Mouse (Mus musculus) C2C12 (cell line): ENCODE data around the gene Ms4a18. TPM values are rescaled to one million over a fixed set of nuclear protein-coding genes. Genes with fewer than 3 reads are reported as not detected.
A peak's percentile ranks its signal among the peaks of the same experiment; 100 is the strongest.

Source experiments
- H3K27me3 ChIP-seq: one replicate; pipeline ENCODE4 v1.6.1; 2011; ENCODE audit not compliant: control insufficient read depth, insufficient read depth, insufficient read length
- H3K36me3 ChIP-seq: one replicate; pipeline ENCODE4 v1.6.1; 2011; ENCODE audit not compliant: control insufficient read depth, insufficient read depth
- H3K4me3 ChIP-seq: one replicate; pipeline ENCODE4 v1.5.1; 2011; ENCODE audit warnings: mild to moderate bottlenecking, control low read depth; ENCODE audit not compliant: poor library complexity, insufficient read depth, severe bottlenecking
- H3K79me2 ChIP-seq: one replicate; pipeline ENCODE4 v1.6.1; 2011; ENCODE audit not compliant: control insufficient read depth, insufficient read depth
- H3K79me3 ChIP-seq: one replicate; pipeline ENCODE4 v1.6.1; 2011; ENCODE audit warnings: low read depth, control low read depth
- H3ac ChIP-seq: one replicate; pipeline ENCODE3; 2011; ENCODE audit warnings: low read depth; ENCODE audit not compliant: control insufficient read depth, insufficient read length
- CEBPB ChIP-seq: IDR thresholded peaks from one replicate; pipeline ENCODE4 v1.6.1; 2011; ENCODE audit warnings: low read depth, mild to moderate bottlenecking, control low read depth, moderate library complexity
- CTCF ChIP-seq: IDR thresholded peaks from one replicate; pipeline ENCODE4 v1.5.1; 2011; ENCODE audit not compliant: control insufficient read depth, insufficient read depth, insufficient read length
- MAX ChIP-seq: IDR thresholded peaks from one replicate; pipeline ENCODE4 v1.6.1; 2011; ENCODE audit warnings: mild to moderate bottlenecking, control low read depth
- MYOD1 ChIP-seq: IDR thresholded peaks from one replicate; pipeline ENCODE4 v1.6.1; 2011; ENCODE audit warnings: low read depth; ENCODE audit not compliant: control insufficient read depth, insufficient read length
- polyA plus RNA-seq: library from polyadenylated mRNA; unstranded; fragments of >200 nt; fragmentation: generic; extraction: Trizol; gene quantifications from one replicate; pipeline ENCODE4 v1.2.1, GENCODE M21; 2012; ENCODE audit warnings: missing spikeins

Ms4a18 gene
- polyA plus RNA-seq, 1 experiment, result not detected

GRCm38 (mm10) chr19:10947219-10947618 is 70.6 kb downstream of the Ms4a18 start:
- Histone ChIP-seq H3K4me3 (peak overlapping the region; percentile 94), H3K79me3 (peaks cover 32% of the 10 kb centered on the region), H3ac (peak overlapping the region; percentile 98), H3K36me3 (peaks cover 46% of the 10 kb centered on the region), H3K79me2 (peaks cover 51% of the 10 kb centered on the region), H3K27me3 (no peaks in the 10 kb centered on the region)
- TF ChIP-seq MAX (no peak), MYOD1 (no peak), CEBPB (no peak), CTCF (no peak)

Other genes with a start within 250 kb of the Ms4a18 start
- gene Cd6, start 188.0 kb downstream of the Ms4a18 start, polyA plus RNA-seq, result 0.30 TPM
- gene Slc15a3, start 178.3 kb downstream of the Ms4a18 start, polyA plus RNA-seq, result 6.3 TPM
- 130 TPM for gene Tmem132a, start 148.1 kb downstream of the Ms4a18 start, polyA plus RNA-seq
- 141 TPM for gene Tmem109, start 136.0 kb downstream of the Ms4a18 start, polyA plus RNA-seq
- 299 TPM for gene Prpf19, start 122.8 kb downstream of the Ms4a18 start, polyA plus RNA-seq
- gene Zp1, start 97.4 kb downstream of the Ms4a18 start, polyA plus RNA-seq, result not detected
- gene Ptgdr2, start 80.9 kb downstream of the Ms4a18 start, polyA plus RNA-seq, result 0.07 TPM
- 31.3 TPM for gene Ccdc86, start 68.8 kb downstream of the Ms4a18 start, polyA plus RNA-seq
- gene Ms4a10, start 43.4 kb downstream of the Ms4a18 start, polyA plus RNA-seq, result not detected
- gene Ms4a15, start 24.8 kb downstream of the Ms4a18 start, polyA plus RNA-seq, result not detected
- gene Ms4a8a, start 63.1 kb upstream of the Ms4a18 start, polyA plus RNA-seq, result not detected
- gene 1700017D01Rik, start 112.8 kb upstream of the Ms4a18 start, polyA plus RNA-seq, result not detected
- gene 1700025F22Rik, start 147.3 kb upstream of the Ms4a18 start, polyA plus RNA-seq, result not detected
- not detected for gene Ms4a13, start 178.7 kb upstream of the Ms4a18 start, polyA plus RNA-seq
- not detected for gene Ms4a12, start 214.4 kb upstream of the Ms4a18 start, polyA plus RNA-seq
- not detected for gene Ms4a1, start 248.2 kb upstream of the Ms4a18 start, polyA plus RNA-seq